Mouse (Mus musculus): ENCODE data around the gene Crk.
A peak's percentile ranks its signal among the peaks of the same experiment; 100 is the strongest.

GRCm38 (mm10) chr11:75630645-75631229 lies 48.3 kb upstream of the Crk start, which contains the start of gene Inpp5k:
- peak; percentile 97 for TF ChIP-seq POLR2A (IDR thresholded peaks at IDR 0.05; ENCODE audit: borderline replicate concordance, extremely low read depth, low read depth, low read length)
- TF ChIP-seq CTCF (IDR thresholded peaks at IDR 0.05; ENCODE audit: insufficient read depth, low read length) = no peak

Data from lung, adult 2 months (tissue).